Mouse (Mus musculus) gastrocnemius, postnatal 14 days (tissue): ENCODE data around the gene Ston2. TPM values are rescaled to one million over a fixed set of nuclear protein-coding genes. Genes with fewer than 3 reads are reported as not detected.
"Not testable (repeated sequence)": the region's sequence is repeated elsewhere in the genome, so short reads cannot be mapped to it uniquely, and the experiment has no call there.

Experiments
- DNase-seq: peaks from one replicate; pipeline ENCODE4 v3.0.0; 2021; ENCODE audit warnings: mixed read lengths
- intact Hi-C: fragments of 180-260 bp; cut with DNase I; formaldehyde crosslinking; loops from one replicate; pipeline ENCODE4 v1.15.1; 2025; ENCODE audit warnings: low total_unique reads
- total RNA-seq, 2 experiments: library from RNA; stranded (reverse); gene quantifications; 2 replicates each; pipeline ENCODE4 v1.2.3; 2021

Ston2 gene
- total RNA-seq, 2 experiments from 2014 or later: 29.0 to 32.3 TPM

DNA sequence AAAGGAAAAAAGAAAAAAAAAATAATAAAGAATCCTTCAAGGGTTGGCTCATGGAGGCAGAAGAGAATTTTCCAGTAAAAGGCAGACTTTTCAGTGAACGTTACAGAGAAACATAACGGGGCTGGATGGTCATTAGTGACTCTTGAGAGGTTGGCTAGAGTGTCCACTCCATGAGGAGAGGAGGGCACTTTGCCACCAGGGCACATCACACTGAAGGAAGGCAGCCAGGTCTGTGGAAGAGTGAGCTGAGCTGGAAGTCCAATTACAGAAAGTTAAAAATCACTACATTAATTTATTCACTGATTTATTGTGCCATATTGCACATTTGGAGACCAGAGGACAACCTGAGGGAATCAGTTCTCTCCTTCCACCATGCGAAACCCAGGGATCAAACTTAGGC lies 28.4 kb downstream of the Ston2 start:
- no peak for DNase-seq
- intact Hi-C loops: no loop called here

DNA sequence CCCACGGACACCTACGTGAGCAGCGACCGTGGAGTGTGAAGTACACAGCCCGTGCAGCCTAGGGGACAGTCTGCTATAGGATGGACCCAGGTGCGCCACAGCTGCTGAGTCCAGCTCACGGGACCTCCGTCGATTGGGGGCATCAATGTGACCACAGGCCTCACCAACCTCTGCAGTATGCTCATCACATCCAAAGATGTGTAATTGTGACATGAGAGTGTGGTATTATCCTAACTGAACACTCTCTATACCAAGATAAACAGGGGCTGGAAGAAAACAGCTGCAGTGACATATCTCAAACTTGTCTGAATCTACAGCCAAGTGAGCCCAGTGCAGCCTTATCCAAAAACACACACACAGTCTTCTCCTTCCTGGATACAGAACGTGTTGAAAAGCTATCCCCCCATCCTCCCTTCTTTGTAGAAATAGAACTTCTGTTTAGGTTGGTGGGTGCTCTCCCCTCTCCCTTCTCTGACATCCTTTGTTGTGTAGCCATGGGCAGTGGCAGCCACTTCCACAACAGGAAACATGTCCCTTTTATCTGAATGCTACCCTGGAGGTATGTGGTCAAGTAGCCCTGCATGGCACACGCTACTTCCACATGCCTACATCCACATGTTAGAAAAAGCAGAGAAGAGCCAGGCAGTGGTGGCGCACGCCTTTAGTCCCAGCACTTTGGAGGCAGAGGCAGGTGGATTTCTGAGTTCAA lies 30.2 kb downstream of the Ston2 start:
- intact Hi-C loops: no loop called here
- no peak for DNase-seq

DNA sequence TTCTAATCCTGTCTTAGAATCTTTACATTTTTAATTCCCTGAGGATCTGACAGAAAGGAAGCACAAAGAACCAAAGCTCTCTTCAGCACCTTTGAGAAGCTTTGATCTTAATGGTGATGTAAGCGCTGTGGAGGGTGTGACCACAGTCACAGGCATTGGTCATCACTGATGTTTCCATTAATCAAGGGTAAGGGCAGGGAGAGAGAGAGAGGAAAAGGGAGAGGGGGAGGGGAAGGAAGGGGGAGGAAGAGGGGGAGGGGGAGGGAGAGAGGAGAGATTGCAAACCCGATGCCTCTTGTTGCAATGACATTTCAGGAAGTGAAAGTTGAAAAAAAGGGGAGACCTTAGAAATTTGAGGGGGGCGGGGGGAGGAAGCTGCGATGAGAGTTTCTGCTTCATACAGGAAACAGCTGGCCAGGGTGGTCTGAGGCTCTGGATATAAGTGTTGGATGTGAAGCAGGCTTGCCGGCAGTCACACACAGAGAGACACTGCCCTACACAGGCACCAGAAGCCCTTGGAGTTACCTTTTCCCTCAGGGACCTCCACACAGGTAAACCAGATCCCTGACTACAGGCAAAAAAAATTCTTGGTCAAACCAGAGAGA lies 31.5 kb downstream of the Ston2 start:
- intact Hi-C loops: no loop called here
- DNase-seq: no peak

DNA sequence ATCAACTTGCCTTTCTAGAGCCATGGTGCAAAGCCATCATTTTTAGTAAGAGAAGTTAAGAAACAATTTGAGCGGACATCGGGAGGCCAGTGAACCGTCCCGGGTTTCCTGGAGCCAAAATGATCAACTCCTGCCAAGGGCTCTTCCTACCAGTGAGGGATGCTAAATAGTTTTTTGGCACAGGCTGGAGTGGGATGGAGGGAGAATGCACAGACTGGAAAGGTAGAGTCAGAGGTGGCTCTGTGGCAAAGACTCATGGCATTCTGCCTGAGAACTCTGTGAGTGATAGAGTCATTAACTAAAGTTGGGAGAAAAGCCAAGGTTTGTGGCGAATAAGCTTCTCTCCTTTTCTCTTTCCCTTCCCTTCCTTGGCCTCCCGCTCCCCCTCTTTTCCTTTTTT lies 33.6 kb downstream of the Ston2 start:
- intact Hi-C loops: no loop called here
- no peak for DNase-seq

DNA sequence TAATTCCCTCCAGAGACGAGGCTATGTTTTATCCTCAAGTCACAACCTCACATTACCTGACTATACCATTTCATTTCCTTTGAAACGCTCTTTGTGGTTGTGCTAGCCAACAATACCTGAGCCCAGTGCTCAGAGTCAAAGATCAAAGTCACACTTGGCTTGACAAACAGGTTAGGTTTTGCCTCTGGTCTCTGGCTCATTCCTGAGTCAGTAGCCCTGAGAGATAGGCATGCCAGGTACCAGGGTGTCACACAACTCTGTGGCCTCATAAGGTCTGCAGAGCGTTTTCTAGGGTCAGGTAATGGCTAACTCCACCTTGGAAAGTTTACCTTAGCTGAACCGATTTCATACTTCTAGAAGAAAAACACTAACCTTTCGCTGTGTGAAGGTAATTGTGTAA lies 35.5 kb downstream of the Ston2 start:
- DNase-seq: no peak
- intact Hi-C loops: no loop called here

DNA sequence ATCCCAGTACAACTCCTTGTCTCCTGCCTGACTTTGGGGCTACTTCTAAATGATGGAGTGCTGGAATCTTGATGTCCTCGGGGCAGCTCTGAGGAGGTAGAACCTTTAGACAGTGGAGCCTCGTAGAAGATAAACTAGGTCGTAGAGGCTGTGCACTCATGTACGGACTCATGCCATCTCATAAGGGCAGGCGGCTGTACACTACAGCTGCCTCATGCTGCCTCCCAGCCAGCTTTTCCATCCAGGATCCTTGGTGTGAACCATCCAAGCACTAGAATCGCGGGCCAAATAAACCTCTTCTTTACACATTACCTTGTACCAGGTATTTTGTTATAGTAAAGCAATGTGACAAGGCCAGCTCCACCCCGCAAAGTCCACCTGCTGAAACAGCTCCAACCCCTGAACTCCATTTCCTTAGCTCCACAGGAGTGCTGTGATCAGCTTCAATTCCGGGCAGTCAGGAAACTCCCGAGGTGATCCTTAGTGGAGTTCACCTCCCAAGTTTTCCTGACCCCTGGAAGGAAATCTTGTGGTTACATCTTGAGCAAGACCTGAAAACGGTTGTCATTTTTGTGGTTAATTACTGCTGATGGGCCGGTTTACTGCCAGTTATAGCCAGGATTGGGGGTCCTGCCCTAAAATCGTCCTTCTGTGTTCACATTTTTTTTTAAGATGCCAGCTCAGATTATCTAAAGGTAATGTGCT lies 36.1 kb downstream of the Ston2 start:
- intact Hi-C loops: no loop called here
- DNase-seq: no peak

DNA sequence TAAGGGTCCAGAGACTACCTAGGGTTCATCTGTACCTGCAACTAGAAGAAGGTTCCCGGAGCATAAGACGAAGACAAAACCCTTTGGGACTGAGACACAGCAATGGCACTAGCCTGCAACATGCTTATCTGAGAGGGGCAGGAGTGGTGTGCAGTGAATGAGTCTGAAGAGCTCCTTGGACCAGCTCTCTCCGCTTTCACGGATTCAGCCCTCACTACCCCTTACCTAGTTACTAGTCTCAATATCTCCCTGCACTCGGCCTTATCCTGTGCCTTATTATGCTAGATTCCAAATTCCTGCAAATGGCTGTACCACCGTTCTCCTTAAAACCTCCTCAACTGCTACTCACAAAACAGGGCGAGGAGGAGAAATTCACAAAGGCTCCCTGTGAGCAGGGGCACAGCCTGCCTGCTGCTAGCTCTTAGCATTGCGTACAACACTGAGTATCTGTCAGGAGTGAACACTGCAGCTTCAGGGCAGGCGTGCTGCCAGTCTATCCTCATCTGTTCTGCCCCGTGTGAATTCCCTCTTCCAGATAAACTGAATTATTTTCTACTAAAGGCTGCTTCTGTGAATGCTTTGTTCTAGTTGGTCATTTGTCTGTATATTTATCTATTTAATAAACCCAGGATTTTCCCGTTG lies 38.5 kb downstream of the Ston2 start:
- intact Hi-C loops: no loop called here

DNA sequence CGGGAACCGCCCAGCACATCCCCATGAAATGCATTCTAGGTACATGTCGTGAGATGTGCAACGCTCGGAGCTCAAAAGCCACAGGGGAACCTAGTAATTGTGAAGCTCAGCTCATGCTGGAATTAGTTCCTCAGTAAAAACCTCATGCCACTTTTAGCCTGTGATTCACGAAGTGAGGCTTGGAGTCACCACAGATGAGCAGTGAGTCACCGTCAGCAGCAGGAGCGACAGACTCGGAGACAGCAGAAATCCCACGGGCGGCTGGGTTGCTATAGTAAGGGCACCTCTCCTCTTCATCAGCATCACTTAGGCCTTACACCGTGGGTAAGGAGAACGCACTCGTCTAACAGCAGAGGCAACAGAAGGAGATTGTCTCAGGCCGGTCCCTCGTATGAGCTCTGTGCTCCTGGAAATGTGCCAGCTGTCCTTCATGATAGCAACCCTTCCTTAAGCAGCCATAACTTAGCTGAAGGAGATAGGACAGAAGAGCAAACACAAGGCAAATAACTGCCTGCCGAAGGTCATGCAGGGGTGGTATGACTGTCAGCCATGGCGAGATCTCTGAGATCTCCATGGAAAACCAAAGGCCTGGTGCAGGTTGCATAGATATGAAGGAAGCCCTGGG lies 39.8 kb downstream of the Ston2 start:
- DNase-seq: peak; percentile 31
- intact Hi-C loops: no loop called here

More for the DNA sequence above, 38.5 kb downstream of the Ston2 start:
- DNase-seq: peak; percentile 31

DNA sequence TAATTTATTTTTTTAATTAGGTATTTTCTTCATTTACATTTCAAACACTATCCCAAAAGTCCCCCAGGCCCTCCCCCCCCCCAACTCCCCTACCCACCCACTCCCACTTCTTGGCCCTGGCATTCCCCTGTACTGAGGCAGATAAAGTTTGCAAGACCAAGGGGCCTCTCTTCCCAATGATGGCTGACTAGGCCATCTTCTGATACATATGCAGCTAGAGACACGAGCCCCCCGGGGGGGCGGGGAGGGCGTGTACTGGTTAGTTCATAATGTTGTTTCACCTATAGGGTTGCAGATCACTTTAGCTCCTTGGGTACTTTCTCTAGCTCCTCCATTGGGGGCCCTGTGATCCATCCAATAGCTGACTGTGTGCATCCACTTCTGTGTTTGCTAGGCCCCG lies 41.3 kb downstream of the Ston2 start:
- DNase-seq, intact Hi-C loops: not testable (repeated sequence)

DNA sequence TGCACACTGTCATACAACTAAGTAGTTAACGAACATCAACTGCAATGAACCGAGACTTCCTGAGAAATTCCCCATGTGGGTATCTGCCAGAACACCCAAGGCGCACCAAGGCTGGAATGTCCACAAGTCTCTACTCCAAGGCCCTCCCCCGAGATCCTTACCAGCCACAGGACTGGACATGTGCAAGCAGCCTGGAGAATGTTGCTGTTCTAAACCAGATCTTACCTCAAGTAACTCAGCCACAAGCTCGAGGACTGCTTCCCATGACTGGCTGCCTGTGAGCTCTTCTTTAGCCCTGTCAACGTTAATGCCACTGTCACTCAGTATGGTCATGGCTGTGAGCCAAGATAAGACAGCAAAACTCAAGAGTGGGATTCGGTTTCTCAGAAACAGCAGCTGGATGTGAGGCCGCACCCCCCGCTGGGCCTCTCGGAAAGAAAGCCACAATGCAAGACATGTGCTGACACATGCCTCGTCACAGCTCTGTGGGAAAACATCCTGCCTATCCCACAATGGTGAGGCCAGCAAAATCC lies 42.4 kb downstream of the Ston2 start:
- intact Hi-C loops: no loop called here
- peak; percentile 41 for DNase-seq

DNA sequence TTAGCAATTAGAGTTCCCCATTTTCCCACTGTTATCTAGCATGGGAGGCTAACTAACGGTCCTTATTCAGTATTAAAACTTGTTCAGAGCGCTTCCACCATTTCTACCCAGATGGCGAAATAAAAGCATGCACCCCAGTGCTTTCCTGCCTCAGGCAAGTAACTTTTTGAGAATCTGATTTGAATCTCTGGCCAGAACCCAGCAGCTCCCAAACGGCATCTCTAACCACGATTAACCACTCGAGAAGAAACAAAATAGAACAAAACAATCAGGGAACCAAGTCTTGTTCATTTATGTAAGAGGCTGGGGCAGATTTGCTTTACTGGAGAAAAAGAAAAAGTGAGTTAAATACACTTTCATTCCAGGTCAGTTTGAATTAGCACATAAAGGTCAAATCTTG lies 44.1 kb downstream of the Ston2 start:
- intact Hi-C loops: loop anchor here (5.0 kb wide), 1 partner anchor 43 kb away; the partner anchor contains the start of gene Ston2
- no peak for DNase-seq

DNA sequence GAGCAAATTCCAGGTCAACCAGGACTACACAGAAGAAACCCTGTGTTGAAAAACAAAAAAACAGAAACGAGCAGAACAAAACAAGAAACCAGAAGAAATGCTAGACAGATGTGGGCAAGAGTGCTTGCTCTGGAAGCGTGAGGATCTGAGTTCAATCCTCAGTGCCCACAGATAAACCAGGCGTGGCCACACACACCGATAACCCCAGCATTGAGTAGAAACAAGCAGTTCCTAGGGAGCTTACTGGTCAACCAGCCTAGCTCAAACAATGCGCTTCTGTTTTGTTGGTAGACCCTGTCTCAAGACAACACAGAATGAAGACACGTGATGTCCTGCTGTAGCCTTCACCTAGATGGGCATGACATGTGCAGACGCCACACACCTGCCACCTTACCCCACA lies 45.3 kb downstream of the Ston2 start:
- no peak for DNase-seq

DNA sequence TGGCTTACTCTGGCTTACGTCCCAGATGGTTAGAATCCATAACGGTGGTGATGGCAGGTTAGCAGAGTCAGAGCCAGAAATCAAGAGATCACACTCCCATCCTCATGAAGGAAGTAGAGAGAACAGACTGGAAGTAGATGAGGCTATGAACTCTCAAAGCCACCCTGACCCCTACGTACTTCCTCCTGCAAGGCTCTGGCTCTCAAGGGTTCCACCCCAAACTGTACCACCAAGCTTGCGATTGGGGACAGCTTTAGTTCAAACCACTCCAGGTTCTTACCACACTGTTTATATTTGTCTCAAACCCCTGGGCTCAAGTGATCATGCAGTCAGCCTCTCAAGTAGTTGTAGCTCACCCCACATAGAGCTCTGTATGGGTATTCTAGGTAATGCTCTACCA lies 49.8 kb downstream of the Ston2 start:
- no peak for DNase-seq
- intact Hi-C loops: no loop called here

More for the DNA sequence above, 45.3 kb downstream of the Ston2 start:
- intact Hi-C loops: loop anchor here (5.0 kb wide), 1 partner anchor 44 kb away; the partner anchor contains the start of gene Ston2

DNA sequence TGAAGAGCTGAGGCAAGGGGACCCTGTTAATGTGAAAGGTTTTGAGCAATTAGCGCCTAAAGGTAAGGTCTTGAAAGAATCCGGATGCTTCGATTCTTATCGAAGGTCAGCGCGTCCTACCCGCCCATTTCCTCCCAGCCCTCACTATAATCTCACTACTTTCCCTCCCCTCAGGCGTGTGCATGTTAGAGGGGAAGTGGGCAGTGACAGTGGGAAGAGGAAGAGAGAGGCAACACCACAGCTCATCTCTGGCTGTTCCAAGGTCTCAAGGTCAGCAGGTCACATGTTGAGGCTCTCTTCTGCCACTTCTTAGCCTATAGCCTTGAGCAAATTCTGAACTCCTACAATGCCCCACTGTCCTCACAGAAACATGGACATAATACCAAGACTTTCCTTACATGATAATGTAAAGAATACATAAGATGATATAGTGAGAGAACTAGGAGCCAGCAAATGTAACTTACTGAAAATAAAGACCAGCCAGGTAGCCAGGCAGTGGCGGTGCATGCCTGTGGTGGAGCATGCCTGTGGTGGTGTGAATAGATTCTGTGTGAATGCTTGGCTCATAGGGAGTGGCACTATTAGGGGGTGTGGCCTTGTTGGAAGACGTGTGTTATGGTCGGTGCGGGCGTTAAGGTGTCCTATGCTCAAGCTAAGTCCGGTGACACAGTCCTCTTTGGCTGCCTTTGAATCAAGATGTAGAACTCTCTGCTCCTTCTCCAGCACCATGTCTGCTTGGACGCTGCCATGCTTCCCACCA lies 51.8 kb downstream of the Ston2 start:
- no peak for DNase-seq
- intact Hi-C loops: no loop called here

DNA sequence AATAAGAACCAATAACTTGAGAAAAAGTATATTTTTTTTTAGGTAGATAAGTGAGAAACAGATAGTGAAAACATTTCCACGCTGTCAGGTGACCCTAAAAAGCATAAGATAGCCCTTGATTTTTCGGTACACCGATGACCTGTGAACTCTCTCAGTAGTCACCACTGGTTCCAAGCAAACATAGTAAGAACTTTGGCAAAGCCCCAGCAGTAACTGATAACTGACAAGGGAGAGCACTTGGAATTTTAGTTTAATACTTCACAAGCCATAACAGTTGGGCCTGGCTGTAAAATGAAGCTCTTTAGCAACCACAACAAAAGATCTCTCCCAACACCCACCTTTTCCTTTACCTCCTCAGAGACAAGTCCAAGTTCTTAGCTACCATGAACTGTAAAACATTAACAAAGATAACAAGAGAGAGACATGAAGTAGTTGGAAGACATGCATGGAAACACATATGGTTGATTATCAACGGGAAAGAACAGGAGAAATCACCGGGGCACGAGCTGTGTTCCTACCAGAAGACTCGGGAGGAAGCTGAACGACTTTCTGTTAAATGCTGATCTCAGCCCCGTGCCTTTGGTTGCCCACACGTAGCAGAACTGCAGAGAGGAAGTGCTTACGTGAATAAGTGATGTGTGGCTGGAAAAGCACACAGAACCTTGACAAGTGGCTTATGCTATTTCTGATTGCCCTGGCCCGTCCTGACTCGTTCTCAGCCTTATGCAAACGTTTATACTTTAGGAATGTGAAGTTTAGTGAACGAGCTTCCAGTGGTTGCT lies 53.8 kb downstream of the Ston2 start:
- intact Hi-C loops: no loop called here
- no peak for DNase-seq

DNA sequence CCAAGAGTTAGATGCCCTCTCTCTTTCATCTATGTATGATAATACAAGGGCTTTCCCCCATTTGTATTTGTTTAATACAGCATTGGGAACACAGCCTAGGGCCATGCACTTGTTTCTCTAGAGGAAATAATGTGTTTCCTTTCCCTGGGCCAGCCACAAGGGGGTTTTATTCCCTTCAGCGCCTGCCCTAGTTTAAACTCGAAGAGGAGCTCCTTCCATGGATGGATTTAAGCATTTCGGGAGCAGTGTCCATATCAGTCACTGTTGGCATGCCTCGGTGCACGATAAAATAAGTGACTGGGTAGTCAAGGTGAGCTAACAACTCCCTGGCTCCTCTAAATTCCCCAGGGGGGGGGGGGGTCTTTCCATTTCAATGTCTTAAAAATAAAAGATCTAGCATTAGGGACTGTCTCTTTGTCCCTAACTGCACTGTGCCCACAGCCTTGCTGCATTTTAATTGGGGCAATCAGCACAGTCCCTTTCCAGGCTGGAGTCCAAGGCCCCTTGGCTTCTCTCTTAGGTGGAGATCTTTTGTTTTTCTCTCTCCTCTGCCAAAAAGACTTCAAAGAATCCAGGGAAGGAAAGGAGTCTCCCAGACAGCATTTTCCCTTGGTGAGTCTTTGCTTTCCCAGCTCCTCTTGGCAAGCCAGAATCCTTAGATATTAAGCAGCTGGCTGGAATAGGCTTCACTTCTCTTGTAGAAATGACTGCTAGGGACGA lies 55.3 kb downstream of the Ston2 start:
- DNase-seq: peak; percentile 25
- intact Hi-C loops: no loop called here

DNA sequence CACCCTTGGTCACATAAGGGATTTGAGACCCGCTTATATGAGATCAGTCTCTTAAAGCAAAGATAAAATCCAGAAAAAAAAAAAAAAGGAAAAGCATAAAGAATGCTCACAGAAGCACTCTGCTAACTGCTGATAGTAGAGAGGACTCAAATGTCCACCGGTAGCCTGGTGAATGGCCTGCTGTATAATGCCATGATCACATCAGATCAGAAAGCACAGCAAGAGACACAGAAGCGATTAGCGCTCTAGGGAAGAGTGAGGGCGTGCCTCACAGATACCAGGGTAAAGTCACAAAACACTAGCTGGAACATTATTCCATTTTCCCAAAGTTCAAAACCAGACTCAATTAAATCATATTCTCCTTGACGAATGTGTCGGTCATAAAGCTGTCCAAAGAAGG lies 62.0 kb downstream of the Ston2 start:
- DNase-seq: no peak
- intact Hi-C loops: no loop called here

DNA sequence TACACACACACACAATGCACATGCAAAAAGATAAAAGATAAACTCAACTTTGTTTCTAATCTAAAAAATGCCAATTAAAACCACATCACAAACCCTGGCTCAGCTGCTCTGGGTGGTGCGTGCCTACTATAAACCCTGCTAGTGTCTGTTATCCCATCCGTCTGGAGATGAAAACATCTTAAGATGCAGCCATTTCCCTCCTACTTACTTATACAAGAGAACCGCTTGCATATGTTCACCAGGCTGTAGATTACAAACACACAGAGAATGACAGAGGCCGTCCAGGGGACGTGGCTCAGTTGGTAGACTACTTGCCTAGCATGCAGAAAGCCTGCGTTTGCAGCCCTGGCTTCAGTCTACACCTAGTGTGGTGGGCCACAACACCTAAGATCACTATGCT lies 64.3 kb downstream of the Ston2 start:
- intact Hi-C loops: no loop called here
- DNase-seq: no peak
